Mouse (Mus musculus): ENCODE measurements around the gene Rhobtb3.
"Not testable (repeated sequence)": the region's sequence is repeated elsewhere in the genome, so short reads cannot be mapped to it uniquely, and the experiment has no call there.

Rhobtb3 gene

GRCm38 (mm10) chr13:75929071-75929470 lies 14.7 kb downstream of the Rhobtb3 start:
- DNase-seq (ENCODE audit: low spot score), result not testable (repeated sequence)

- no peak for DNase-seq (ENCODE audit: low spot score)
Observed at GRCm38 (mm10) chr13:75927951-75928350, 15.8 kb downstream of the Rhobtb3 start.

- DNase-seq (ENCODE audit: low spot score), result no peak
Observed at GRCm38 (mm10) chr13:75914151-75914550, 29.6 kb downstream of the Rhobtb3 start.

GRCm38 (mm10) chr13:75908187-75908586 lies 35.5 kb downstream of the Rhobtb3 start:
- DNase-seq (ENCODE audit: low spot score), result no peak

- DNase-seq (ENCODE audit: low spot score), result no peak
Observed at GRCm38 (mm10) chr13:75907133-75907532, 36.6 kb downstream of the Rhobtb3 start.

GRCm38 (mm10) chr13:75904660-75905059 lies 39.1 kb downstream of the Rhobtb3 start:
- DNase-seq (ENCODE audit: low spot score), result no peak

GRCm38 (mm10) chr13:75900928-75901327 lies 42.8 kb downstream of the Rhobtb3 start:
- DNase-seq (ENCODE audit: low spot score), result not testable (repeated sequence)

GRCm38 (mm10) chr13:75892876-75893275 lies 50.8 kb downstream of the Rhobtb3 start:
- no peak for DNase-seq (ENCODE audit: low spot score)

- no peak for DNase-seq (ENCODE audit: low spot score)
Observed at GRCm38 (mm10) chr13:75892291-75892690, 51.4 kb downstream of the Rhobtb3 start.

- no peak for DNase-seq (ENCODE audit: low spot score)
Observed at GRCm38 (mm10) chr13:75891868-75892267, 51.9 kb downstream of the Rhobtb3 start.

- no peak for DNase-seq (ENCODE audit: low spot score)
Observed at GRCm38 (mm10) chr13:75883792-75884191, 59.9 kb downstream of the Rhobtb3 start.

GRCm38 (mm10) chr13:75880501-75880900 lies 63.2 kb downstream of the Rhobtb3 start:
- no peak for DNase-seq (ENCODE audit: low spot score)

- no peak for DNase-seq (ENCODE audit: low spot score)
Observed at GRCm38 (mm10) chr13:75879756-75880155, 64.0 kb downstream of the Rhobtb3 start.

GRCm38 (mm10) chr13:75877907-75878306 lies 65.8 kb downstream of the Rhobtb3 start:
- DNase-seq (ENCODE audit: low spot score), result no peak

GRCm38 (mm10) chr13:75876592-75876991 lies 67.1 kb downstream of the Rhobtb3 start:
- DNase-seq (ENCODE audit: low spot score), result no peak

- not testable (repeated sequence) for DNase-seq (ENCODE audit: low spot score)
Observed at GRCm38 (mm10) chr13:75876188-75876587, 67.5 kb downstream of the Rhobtb3 start.

GRCm38 (mm10) chr13:75874608-75875376 lies 68.9 kb downstream of the Rhobtb3 start:
- DNase-seq (ENCODE audit: low spot score), result no peak

GRCm38 (mm10) chr13:75867876-75868275 lies 75.8 kb downstream of the Rhobtb3 start:
- DNase-seq (ENCODE audit: low spot score), result no peak

- DNase-seq (ENCODE audit: low spot score), result no peak
Observed at GRCm38 (mm10) chr13:75865486-75866184, 78.1 kb downstream of the Rhobtb3 start.

- DNase-seq (ENCODE audit: low spot score), result no peak
Observed at GRCm38 (mm10) chr13:75859264-75859844, 84.4 kb downstream of the Rhobtb3 start.

- DNase-seq (ENCODE audit: low spot score), result no peak
Observed at GRCm38 (mm10) chr13:75853118-75853517, 90.6 kb downstream of the Rhobtb3 start.

GRCm38 (mm10) chr13:75852027-75852426 lies 91.7 kb downstream of the Rhobtb3 start:
- DNase-seq (ENCODE audit: low spot score), result no peak

- no peak for DNase-seq (ENCODE audit: low spot score)
Observed at GRCm38 (mm10) chr13:75847027-75847426, 96.7 kb downstream of the Rhobtb3 start.

Measured in urinary bladder, postnatal 10 days (tissue).